Mouse (Mus musculus): ENCODE results near the gene Dnaaf5. TPM values are rescaled to one million over a fixed set of nuclear protein-coding genes. Genes with fewer than 3 reads are reported as not detected.

Dnaaf5 gene
- polyA plus RNA-seq, 1 experiment = 26.3 TPM

GRCm38 (mm10) chr5:139138261-139138925 is 11.6 kb upstream of the Dnaaf5 start:
- no peaks in the 10 kb centered on the region for H3K79me2 ChIP-seq (ENCODE audit: control insufficient read depth, insufficient read depth)
- H3K4me2 ChIP-seq (ENCODE audit: low read depth) = peak overlapping the region; percentile 53
- no peaks in the 10 kb centered on the region for H3K27me3 ChIP-seq (ENCODE audit: control insufficient read depth, insufficient read depth, insufficient read length)
- no peak overlapping the region for H3K4me3 ChIP-seq
- TF ChIP-seq POLR2AphosphoS2 (IDR thresholded peaks at IDR 0.05; ENCODE audit: insufficient read length, low read depth) (no peak), MYOG (IDR thresholded peaks at IDR 0.05; ENCODE audit: control insufficient read depth in 1 of 3, insufficient read depth in 1 of 3, insufficient read length in 2 of 3, low read depth in 2 of 3) (peak in 1 of 3 experiments; percentile 45), MYOD1 (IDR thresholded peaks at IDR 0.05; ENCODE audit: control insufficient read depth in 1 of 3, insufficient read length in 2 of 3, low read depth in 2 of 3) (peak in 2 of 3 experiments; percentile 52 to 63), POLR2A (IDR thresholded peaks at IDR 0.05; ENCODE audit: insufficient read length, low read depth) (no peak), TCF12 (IDR thresholded peaks at IDR 0.05; ENCODE audit: insufficient read depth, poor library complexity, severe bottlenecking) (no peak)
- H3ac ChIP-seq (ENCODE audit: control insufficient read depth, insufficient read length) = no peak overlapping the region
- no peaks in the 10 kb centered on the region for H3K36me3 ChIP-seq (ENCODE audit: control insufficient read depth, insufficient read depth)

GRCm38 (mm10) chr5:139138926-139139472 is 11.0 kb upstream of the Dnaaf5 start:
- TF ChIP-seq MAX (IDR thresholded peaks at IDR 0.05; ENCODE audit: low read depth) (no peak), TCF12 (IDR thresholded peaks at IDR 0.05; ENCODE audit: insufficient read depth, poor library complexity, severe bottlenecking) (no peak), POLR2A (IDR thresholded peaks at IDR 0.05; ENCODE audit: insufficient read length, low read depth) (no peak), USF1 (IDR thresholded peaks at IDR 0.05; ENCODE audit: low read depth) (no peak), CEBPB (IDR thresholded peaks at IDR 0.05; ENCODE audit: insufficient read depth, poor library complexity, severe bottlenecking) (no peak), TCF3 (IDR thresholded peaks at IDR 0.05; ENCODE audit: insufficient read length, low read depth) (no peak), MYOG (IDR thresholded peaks at IDR 0.05; ENCODE audit: control insufficient read depth in 1 of 3, insufficient read depth in 1 of 3, insufficient read length in 2 of 3, low read depth in 2 of 3) (no peak), SRF (IDR thresholded peaks at IDR 0.05; ENCODE audit: control insufficient read depth, insufficient read length, low read depth) (no peak)
- Histone ChIP-seq H3K36me3 (ENCODE audit: control insufficient read depth, insufficient read depth) (no peaks in the 10 kb centered on the region), H3K4me2 (ENCODE audit: low read depth) (peak overlapping the region; percentile 53), H3ac (ENCODE audit: control insufficient read depth, insufficient read length) (no peak overlapping the region), H3K79me2 (ENCODE audit: control insufficient read depth, insufficient read depth) (no peaks in the 10 kb centered on the region), H3K27me3 (ENCODE audit: control insufficient read depth, insufficient read depth, insufficient read length) (no peaks in the 10 kb centered on the region), H3K4me3 (no peak overlapping the region)

- Histone ChIP-seq H3K4me3 (no peak overlapping the region), H3ac (ENCODE audit: control insufficient read depth, insufficient read length) (no peak overlapping the region), H3K79me2 (ENCODE audit: control insufficient read depth, insufficient read depth) (no peaks in the 10 kb centered on the region), H3K4me2 (ENCODE audit: low read depth) (peak overlapping the region; percentile 14), H3K27me3 (ENCODE audit: control insufficient read depth, insufficient read depth, insufficient read length) (no peaks in the 10 kb centered on the region), H3K36me3 (ENCODE audit: control insufficient read depth, insufficient read depth) (no peaks in the 10 kb centered on the region)
- peak; percentile 94 for TF ChIP-seq USF1 (IDR thresholded peaks at IDR 0.05; ENCODE audit: low read depth)
- no peak for TF ChIP-seq TCF3 (IDR thresholded peaks at IDR 0.05; ENCODE audit: insufficient read length, low read depth)
- no peak for TF ChIP-seq MAX (IDR thresholded peaks at IDR 0.05; ENCODE audit: low read depth)
- no peak for TF ChIP-seq REST (IDR thresholded peaks at IDR 0.05; ENCODE audit: insufficient read depth, insufficient read length)
- TF ChIP-seq MYOD1 (IDR thresholded peaks at IDR 0.05; ENCODE audit: control insufficient read depth in 1 of 3, insufficient read length in 2 of 3, low read depth in 2 of 3) = peak in 1 of 3 experiments; percentile 11
- TF ChIP-seq CEBPB (IDR thresholded peaks at IDR 0.05; ENCODE audit: insufficient read depth, poor library complexity, severe bottlenecking) = no peak
- no peak for TF ChIP-seq SRF (IDR thresholded peaks at IDR 0.05; ENCODE audit: control insufficient read depth, insufficient read length, low read depth)
- TF ChIP-seq E2F4 (IDR thresholded peaks at IDR 0.05; ENCODE audit: insufficient read depth) = no peak
- no peak for TF ChIP-seq TCF12 (IDR thresholded peaks at IDR 0.05; ENCODE audit: insufficient read depth, poor library complexity, severe bottlenecking)
- no peak for TF ChIP-seq MYOG (IDR thresholded peaks at IDR 0.05; ENCODE audit: control insufficient read depth in 1 of 3, insufficient read depth in 1 of 3, insufficient read length in 2 of 3, low read depth in 2 of 3)
- TF ChIP-seq POLR2AphosphoS2 (IDR thresholded peaks at IDR 0.05; ENCODE audit: insufficient read length, low read depth) = no peak
Measured at GRCm38 (mm10) chr5:139140589-139140988, 9.4 kb upstream of the Dnaaf5 start.

DNA sequence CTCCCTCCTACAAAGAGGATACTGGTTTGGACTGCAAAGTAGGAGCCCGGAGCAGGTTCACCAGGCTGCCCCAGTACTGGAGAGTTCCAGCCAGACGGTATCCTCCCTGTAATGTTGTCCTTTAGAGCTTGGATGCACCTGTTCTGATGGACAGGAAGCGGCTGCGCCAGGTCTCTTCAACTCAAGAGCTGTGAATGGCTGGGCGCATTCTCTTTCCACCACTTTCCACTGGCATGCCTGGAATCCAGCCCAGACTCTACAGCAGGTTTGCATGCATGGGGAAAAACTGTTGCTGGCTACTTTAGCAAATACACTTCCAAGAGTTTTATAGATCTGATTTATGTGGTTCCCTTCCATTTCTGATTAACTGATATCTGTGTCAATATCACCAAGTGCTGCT is 8.7 kb upstream of the Dnaaf5 start:
- Histone ChIP-seq H3K36me3 (ENCODE audit: control insufficient read depth, insufficient read depth) (no peaks in the 10 kb centered on the region), H3ac (ENCODE audit: control insufficient read depth, insufficient read length) (no peak overlapping the region), H3K4me2 (ENCODE audit: low read depth) (peak overlapping the region; percentile 14), H3K4me3 (no peak overlapping the region), H3K79me2 (ENCODE audit: control insufficient read depth, insufficient read depth) (no peaks in the 10 kb centered on the region), H3K27me3 (ENCODE audit: control insufficient read depth, insufficient read depth, insufficient read length) (no peaks in the 10 kb centered on the region)
- no peak for TF ChIP-seq POLR2AphosphoS2 (IDR thresholded peaks at IDR 0.05; ENCODE audit: insufficient read length, low read depth)
- TF ChIP-seq TCF3 (IDR thresholded peaks at IDR 0.05; ENCODE audit: insufficient read length, low read depth) = no peak
- peak in 1 of 3 experiments; percentile 24 for TF ChIP-seq MYOG (IDR thresholded peaks at IDR 0.05; ENCODE audit: control insufficient read depth in 1 of 3, insufficient read depth in 1 of 3, insufficient read length in 2 of 3, low read depth in 2 of 3)
- no peak for TF ChIP-seq POLR2A (IDR thresholded peaks at IDR 0.05; ENCODE audit: insufficient read length, low read depth)
- peak in 2 of 3 experiments; percentile 14 to 41 for TF ChIP-seq MYOD1 (IDR thresholded peaks at IDR 0.05; ENCODE audit: control insufficient read depth in 1 of 3, insufficient read length in 2 of 3, low read depth in 2 of 3)
- no peak for TF ChIP-seq SRF (IDR thresholded peaks at IDR 0.05; ENCODE audit: control insufficient read depth, insufficient read length, low read depth)
- no peak for TF ChIP-seq MAX (IDR thresholded peaks at IDR 0.05; ENCODE audit: low read depth)

DNA sequence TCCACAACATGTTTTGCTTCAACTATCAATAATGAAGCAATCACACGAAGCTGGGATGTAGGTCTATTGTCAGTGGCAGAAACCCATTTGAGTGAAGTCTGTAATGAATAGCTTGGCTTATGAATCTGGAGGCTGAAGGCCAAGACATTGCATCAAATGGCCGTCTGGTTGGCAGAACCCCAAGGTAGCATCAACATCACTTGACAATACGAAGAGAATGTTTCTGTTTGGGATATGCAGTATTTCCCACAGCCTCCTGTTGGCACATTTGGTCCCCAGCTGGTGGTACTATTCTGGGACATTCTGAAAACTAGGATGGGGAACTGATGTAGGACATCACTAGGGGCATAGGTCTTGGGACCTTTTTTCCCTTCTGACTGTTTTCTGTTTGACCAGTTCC is 6.1 kb upstream of the Dnaaf5 start:
- Histone ChIP-seq H3K4me2 (ENCODE audit: low read depth) (no peak overlapping the region), H3K4me3 (no peak overlapping the region), H3K79me2 (ENCODE audit: control insufficient read depth, insufficient read depth) (no peaks in the 10 kb centered on the region), H3K36me3 (ENCODE audit: control insufficient read depth, insufficient read depth) (no peaks in the 10 kb centered on the region), H3ac (ENCODE audit: control insufficient read depth, insufficient read length) (no peak overlapping the region), H3K27me3 (ENCODE audit: control insufficient read depth, insufficient read depth, insufficient read length) (no peaks in the 10 kb centered on the region)
- no peak for TF ChIP-seq MAX (IDR thresholded peaks at IDR 0.05; ENCODE audit: low read depth)
- no peak for TF ChIP-seq CEBPB (IDR thresholded peaks at IDR 0.05; ENCODE audit: insufficient read depth, poor library complexity, severe bottlenecking)
